Mouse (Mus musculus) heart, embryonic 10.5 days (tissue): ENCODE results near the gene Btn2a2. TPM values are rescaled to one million over a fixed set of nuclear protein-coding genes. Genes with fewer than 3 reads are reported as not detected.

Source experiments
- DNase-seq: peaks from one replicate; pipeline ENCODE4 v3.0.0-alpha.2; 2017; ENCODE audit warnings: low spot score
- H3K27ac ChIP-seq: fragments of 300-500 bp; sonication (generic); 2 replicates; pipeline ENCODE4 v1.5.1; 2016; ENCODE audit warnings: mild to moderate bottlenecking
- H3K27me3 ChIP-seq: fragments of 300-500 bp; sonication (generic); 2 replicates; pipeline ENCODE4 v1.6.1; 2016; ENCODE audit warnings: mild to moderate bottlenecking; ENCODE audit not compliant: poor library complexity, insufficient read depth, severe bottlenecking
- H3K36me3 ChIP-seq: fragments of 300-500 bp; sonication (generic); 2 replicates; pipeline ENCODE4 v1.6.1; 2016; ENCODE audit warnings: mild to moderate bottlenecking, moderate library complexity
- H3K4me1 ChIP-seq: fragments of 300-500 bp; sonication (generic); 2 replicates; pipeline ENCODE4 v1.6.1; 2016; ENCODE audit warnings: mild to moderate bottlenecking
- H3K4me3 ChIP-seq: fragments of 300-500 bp; sonication (generic); 2 replicates; pipeline ENCODE4 v1.5.1; 2016; ENCODE audit warnings: mild to moderate bottlenecking, moderate library complexity
- H3K9me3 ChIP-seq: fragments of 300-500 bp; sonication (generic); 2 replicates; pipeline ENCODE4 v1.6.1; 2016; ENCODE audit warnings: mild to moderate bottlenecking, moderate library complexity
- WGBS: fragments of 180-500 bp; shearing (Covaris S2); methylation state at CpG from one replicate; pipeline ENCODE4 v1.1.7; 2016; 5-methylcytosine and 5-hydroxymethylcytosine counted together
- polyA plus RNA-seq: library from polyadenylated mRNA; unstranded; fragments of >200 nt; fragmentation: Nextera tagmentation; extraction: Ambion mirVana; gene quantifications from 2 replicates; pipeline ENCODE4 v1.2.1, GENCODE M21; 2016

Btn2a2 gene
- polyA plus RNA-seq, 1 experiment from 2014 or later: 0.30 TPM

DNA sequence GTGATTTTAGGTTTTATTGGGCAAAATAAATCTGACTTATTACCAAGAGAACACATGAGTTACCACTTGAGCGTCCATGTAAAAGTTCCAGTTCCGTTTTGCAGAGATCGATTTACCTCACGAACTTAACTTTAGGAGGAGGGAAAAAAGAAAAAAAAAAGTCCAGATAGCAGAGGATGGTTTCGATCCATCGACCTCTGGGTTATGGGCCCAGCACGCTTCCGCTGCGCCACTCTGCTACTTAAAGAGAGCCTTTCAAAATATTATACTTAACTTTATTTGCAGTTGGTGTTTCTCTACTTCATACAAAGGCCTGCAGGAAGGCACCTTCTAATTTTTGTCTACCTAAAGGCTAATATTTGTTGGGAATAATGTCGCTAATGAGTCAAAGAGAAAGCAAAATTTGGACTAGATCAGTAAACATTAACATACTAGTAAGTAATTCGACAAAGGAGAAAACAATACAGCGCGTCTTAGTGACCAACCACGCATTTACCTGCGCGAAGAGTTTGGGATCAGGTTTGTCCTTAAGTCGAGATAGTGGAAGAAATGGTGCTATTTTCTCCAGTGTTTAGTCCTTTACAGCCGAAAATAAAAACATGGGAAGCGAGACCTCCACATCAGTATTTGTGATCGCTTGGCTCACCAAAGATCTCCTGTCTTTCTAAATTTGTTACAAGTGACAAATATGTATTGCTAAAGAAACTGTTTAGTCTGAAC, 41.7 kb upstream of the Btn2a2 start:
- DNase-seq: no peak
- H3K27ac ChIP-seq: peak overlapping the region; percentile 95
- H3K4me3 ChIP-seq: peak overlapping the region; percentile 67
- H3K4me1 ChIP-seq: peaks cover 20% of the 10 kb centered on the region
- H3K27me3 ChIP-seq: no peaks in the 10 kb centered on the region
- under 1% methylated on average over 20 of the region's 20 CpGs for WGBS
- H3K36me3 ChIP-seq: no peaks in the 10 kb centered on the region
- no peaks in the 10 kb centered on the region for H3K9me3 ChIP-seq

GRCm38 (mm10) chr13:23529480-23530165, 41.0 kb upstream of the Btn2a2 start:
- Histone ChIP-seq H3K27me3 (no peaks in the 10 kb centered on the region), H3K9me3 (no peaks in the 10 kb centered on the region), H3K4me1 (peaks cover 18% of the 10 kb centered on the region), H3K36me3 (no peaks in the 10 kb centered on the region), H3K4me3 (peak overlapping the region; percentile 67), H3K27ac (peak overlapping the region; percentile 95)
- no peak for DNase-seq
- WGBS: 32% methylated on average over 2 of the region's 2 CpGs

GRCm38 (mm10) chr13:23529005-23529404, 40.3 kb upstream of the Btn2a2 start:
- WGBS: 88% methylated on average over 5 of the region's 5 CpGs
- H3K4me3 ChIP-seq: peak overlapping the region; percentile 18; the same call in 1 of the 2 replicates

GRCm38 (mm10) chr13:23526312-23526711, 37.7 kb upstream of the Btn2a2 start:
- Histone ChIP-seq H3K4me3 (peak overlapping the region; percentile 59), H3K27ac (peak overlapping the region; percentile 72; the same call in 1 of the 2 replicates), H3K4me1 (peaks cover 3% of the 10 kb centered on the region; the same call in 1 of the 2 replicates), H3K27me3 (no peaks in the 10 kb centered on the region), H3K36me3 (no peaks in the 10 kb centered on the region), H3K9me3 (no peaks in the 10 kb centered on the region)
- DNase-seq: peak; percentile 91
- WGBS: under 1% methylated on average over 17 of the region's 17 CpGs

More at GRCm38 (mm10) chr13:23529005-23529404, 40.3 kb upstream of the Btn2a2 start:
- DNase-seq: no peak
- Histone ChIP-seq H3K27ac (peak overlapping the region; percentile 59; the same call in 1 of the 2 replicates), H3K9me3 (no peaks in the 10 kb centered on the region), H3K36me3 (no peaks in the 10 kb centered on the region), H3K4me1 (peaks cover 15% of the 10 kb centered on the region), H3K27me3 (no peaks in the 10 kb centered on the region)

- DNase-seq: no peak
- Histone ChIP-seq H3K4me1 (peaks cover 3% of the 10 kb centered on the region; the same call in 1 of the 2 replicates), H3K27ac (no peak overlapping the region), H3K36me3 (no peaks in the 10 kb centered on the region), H3K9me3 (no peaks in the 10 kb centered on the region), H3K4me3 (peak overlapping the region; percentile 59), H3K27me3 (no peaks in the 10 kb centered on the region)
- under 1% methylated on average over 10 of the region's 10 CpGs for WGBS
These were observed 37.2 kb upstream of the Btn2a2 start for GRCm38 (mm10) chr13:23525901-23526300.

DNA sequence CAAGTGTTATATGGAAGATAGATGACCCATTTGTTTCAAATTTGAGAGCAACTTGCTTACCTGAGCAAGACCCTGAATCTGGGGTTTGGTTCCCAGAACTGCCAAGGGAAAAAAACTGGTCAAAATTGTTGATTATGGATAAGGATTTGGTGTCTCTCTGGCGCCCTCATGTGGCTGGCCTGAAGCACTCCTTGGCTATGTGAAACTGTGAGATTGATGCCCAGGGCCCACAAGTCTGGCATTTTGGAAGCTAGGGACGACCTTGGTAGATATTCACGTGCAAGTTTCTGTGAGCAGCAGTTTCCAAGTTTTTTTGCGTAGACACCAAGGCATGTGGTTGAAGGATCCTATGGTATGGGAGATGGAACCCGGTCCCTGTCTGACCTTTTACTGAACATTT, 36.0 kb upstream of the Btn2a2 start:
- Histone ChIP-seq H3K27ac (no peak overlapping the region), H3K27me3 (no peaks in the 10 kb centered on the region), H3K9me3 (no peaks in the 10 kb centered on the region), H3K4me3 (peak overlapping the region; percentile 18; the same call in 1 of the 2 replicates), H3K36me3 (no peaks in the 10 kb centered on the region), H3K4me1 (peaks cover 3% of the 10 kb centered on the region; the same call in 1 of the 2 replicates)
- DNase-seq: peak; percentile 91
- 11% methylated on average over 5 of the region's 5 CpGs for WGBS

DNA sequence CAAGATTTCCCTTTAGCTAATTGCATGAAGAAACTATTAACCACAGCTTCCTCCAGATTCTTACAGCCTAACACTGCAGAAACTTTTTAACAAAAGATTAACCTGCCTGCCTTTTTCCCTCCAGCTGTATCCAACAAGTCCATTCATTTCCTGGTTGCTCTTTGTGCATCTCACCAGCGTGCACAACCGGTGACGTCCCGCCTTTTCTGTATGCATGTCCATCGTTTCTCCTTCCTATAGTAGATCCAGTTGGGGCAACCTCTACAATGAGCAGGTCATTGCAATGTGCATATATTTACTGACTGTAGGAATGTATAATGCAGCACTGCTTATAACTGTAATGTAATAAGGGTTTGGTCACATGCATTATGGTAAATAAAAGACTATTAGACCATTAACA, 35.3 kb upstream of the Btn2a2 start:
- 61% methylated on average over 5 of the region's 5 CpGs for WGBS
- H3K27me3 ChIP-seq: no peaks in the 10 kb centered on the region
- H3K9me3 ChIP-seq: no peaks in the 10 kb centered on the region
- peaks cover 1% of the 10 kb centered on the region; the same call in 1 of the 2 replicates for H3K4me1 ChIP-seq
- H3K27ac ChIP-seq: no peak overlapping the region
- H3K36me3 ChIP-seq: no peaks in the 10 kb centered on the region
- DNase-seq: no peak
- no peak overlapping the region for H3K4me3 ChIP-seq

- under 1% methylated on average over 14 of the region's 14 CpGs for WGBS
- H3K9me3 ChIP-seq: no peaks in the 10 kb centered on the region
- no peak overlapping the region for H3K27ac ChIP-seq
- DNase-seq: peak; percentile 81
- H3K4me3 ChIP-seq: peak overlapping the region; percentile 40
- no peaks in the 10 kb centered on the region; the same call in 1 of the 2 replicates for H3K4me1 ChIP-seq
- no peaks in the 10 kb centered on the region for H3K27me3 ChIP-seq
- no peaks in the 10 kb centered on the region for H3K36me3 ChIP-seq
These were observed 33.0 kb upstream of the Btn2a2 start for GRCm38 (mm10) chr13:23521703-23522102.

- peak; percentile 85 for DNase-seq
- H3K27ac ChIP-seq: no peak overlapping the region
- WGBS: under 1% methylated on average over 10 of the region's 10 CpGs
- no peaks in the 10 kb centered on the region for H3K4me1 ChIP-seq
- no peaks in the 10 kb centered on the region for H3K9me3 ChIP-seq
- no peaks in the 10 kb centered on the region for H3K27me3 ChIP-seq
- H3K36me3 ChIP-seq: no peaks in the 10 kb centered on the region
- peak overlapping the region; percentile 63 for H3K4me3 ChIP-seq
These were observed 30.8 kb upstream of the Btn2a2 start for GRCm38 (mm10) chr13:23519416-23519815.

DNA sequence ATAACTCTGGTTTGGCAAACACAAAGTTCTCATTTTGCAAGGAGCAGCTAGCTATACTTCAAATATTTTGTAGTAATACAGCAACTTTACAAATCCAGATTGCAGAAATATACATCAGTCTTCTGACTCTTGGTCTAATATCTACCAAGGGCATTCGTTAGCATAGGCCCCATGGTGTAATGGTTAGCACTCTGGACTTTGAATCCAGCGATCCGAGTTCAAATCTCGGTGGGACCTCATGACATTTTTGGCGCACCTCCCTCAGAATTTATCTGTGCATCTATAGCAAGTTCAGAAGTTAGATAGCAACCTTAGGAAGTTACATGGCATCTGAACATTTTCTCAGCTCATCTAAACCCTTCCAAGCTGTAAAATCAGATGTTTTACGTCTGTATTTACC, 30.2 kb upstream of the Btn2a2 start:
- Histone ChIP-seq H3K9me3 (no peaks in the 10 kb centered on the region), H3K27me3 (no peaks in the 10 kb centered on the region), H3K4me3 (peak overlapping the region; percentile 63), H3K36me3 (no peaks in the 10 kb centered on the region), H3K4me1 (no peaks in the 10 kb centered on the region), H3K27ac (no peak overlapping the region)
- WGBS: under 1% methylated on average over 6 of the region's 6 CpGs
- DNase-seq: peak; percentile 83

GRCm38 (mm10) chr13:23518295-23518603, 29.6 kb upstream of the Btn2a2 start:
- 0% methylated on average over 6 of the region's 6 CpGs for WGBS
- H3K4me1 ChIP-seq: no peaks in the 10 kb centered on the region
- peak overlapping the region; percentile 63 for H3K4me3 ChIP-seq
- no peaks in the 10 kb centered on the region for H3K36me3 ChIP-seq
- H3K9me3 ChIP-seq: no peaks in the 10 kb centered on the region
- no peaks in the 10 kb centered on the region for H3K27me3 ChIP-seq
- no peak for DNase-seq
- H3K27ac ChIP-seq: no peak overlapping the region

DNA sequence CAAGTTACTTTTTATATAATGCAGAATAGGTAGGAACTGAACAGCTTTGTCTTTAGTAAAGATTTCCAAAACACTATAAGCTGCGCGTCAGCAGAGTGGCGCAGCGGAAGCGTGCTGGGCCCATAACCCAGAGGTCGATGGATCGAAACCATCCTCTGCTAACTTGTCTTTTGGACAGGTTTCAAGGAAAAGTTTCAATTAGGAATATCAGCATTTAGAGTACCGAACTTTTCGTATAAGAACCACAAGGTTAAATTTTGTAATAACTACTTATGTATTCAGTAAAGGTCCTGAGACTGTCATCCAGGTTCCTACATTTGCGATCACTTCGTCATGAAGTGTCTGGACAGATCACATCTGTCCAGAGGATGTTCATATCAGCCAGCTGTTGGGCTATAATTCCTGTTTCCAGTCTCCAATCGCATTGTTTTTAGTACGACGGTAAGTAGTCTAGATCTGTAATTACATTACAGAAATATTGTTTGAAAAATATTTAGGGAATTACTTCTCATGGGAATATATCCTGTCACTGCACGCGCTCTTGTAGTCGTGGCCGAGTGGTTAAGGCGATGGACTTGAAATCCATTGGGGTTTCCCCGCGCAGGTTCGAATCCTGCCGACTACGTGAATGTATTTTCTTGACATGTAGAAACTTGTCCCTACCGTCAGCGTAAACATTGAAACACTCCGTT, 29.1 kb upstream of the Btn2a2 start:
- under 1% methylated on average over 27 of the region's 27 CpGs for WGBS
- H3K27ac ChIP-seq: no peak overlapping the region

More for the DNA sequence above, 29.1 kb upstream of the Btn2a2 start:
- no peaks in the 10 kb centered on the region for H3K36me3 ChIP-seq
- H3K27me3 ChIP-seq: no peaks in the 10 kb centered on the region
- peak; percentile 91 for DNase-seq
- H3K9me3 ChIP-seq: no peaks in the 10 kb centered on the region
- H3K4me1 ChIP-seq: no peaks in the 10 kb centered on the region
- H3K4me3 ChIP-seq: peak overlapping the region; percentile 63
